Mouse (Mus musculus): ENCODE data around the gene Arfgap2. TPM values are rescaled to one million over a fixed set of nuclear protein-coding genes. Genes with fewer than 3 reads are reported as not detected.

Gene Arfgap2
- total and polyA plus RNA-seq, 3 experiments, result 55.1 to 77.6 (median 57.0) TPM

GRCm38 (mm10) chr2:91223614-91224013 lies 41.2 kb upstream of the Arfgap2 start:
- dilution Hi-C loops (cut with MboI; ENCODE audit: extremely low pct_ligation_motif_present, extremely low pct_unique_long_range_greater_than_20kb, low sequenced_read_pairs) (no loop called here), in situ Hi-C loops (cut with MboI; ENCODE audit: low pct_ligation_motif_present, low pct_unique_long_range_greater_than_20kb, low sequenced_read_pairs) (no loop called here)
- TF ChIP-seq RAD21 (IDR thresholded peaks at IDR 0.05; ENCODE audit: low read depth, low read length), result peak; percentile 7; the same call in 1 of the 2 replicates
- TF ChIP-seq CTCF (conservative IDR thresholded peaks at IDR 0.05 in 1 of 2, IDR thresholded peaks at IDR 0.05 in 1 of 2; ENCODE audit: low read depth in 2 of 2, low read length in 2 of 2), result peak in 1 of 2 experiments; percentile 14; a peak in 1 of 4 replicates
- TF ChIP-seq MYC (IDR thresholded peaks at IDR 0.05; ENCODE audit: low read depth, low read length), result no peak

GRCm38 (mm10) chr2:91229735-91230134 lies 35.0 kb upstream of the Arfgap2 start:
- no peak for DNase-seq (ENCODE audit: extremely low read depth)
- H3K79me2 ChIP-seq (replicated peaks; ENCODE audit: control insufficient read depth, extremely low read depth, insufficient read depth, poor library complexity, severe bottlenecking), result no peaks in the 10 kb centered on the region; the same call in 1 of the 2 replicates
- H3K4me1 ChIP-seq (ENCODE audit: control insufficient read depth in 1 of 2, insufficient read depth in 2 of 2), result no peaks in the 10 kb centered on the region
- H3K27ac ChIP-seq (ENCODE audit: insufficient read depth, low read depth), result no peak overlapping the region
- H3K9ac ChIP-seq (ENCODE audit: insufficient read depth, low read depth), result no peak overlapping the region
- H3K4me3 ChIP-seq (replicated peaks in 1 of 3; ENCODE audit: low read depth in 2 of 3, low read length in 2 of 3, poor library complexity in 1 of 3), result no peak overlapping the region
- dilution Hi-C loops (cut with MboI; ENCODE audit: extremely low pct_ligation_motif_present, extremely low pct_unique_long_range_greater_than_20kb, low sequenced_read_pairs), result no loop called here
- H3K36me3 ChIP-seq (replicated peaks in 1 of 2; ENCODE audit: control insufficient read depth in 1 of 2, insufficient read depth in 1 of 2, low read length in 1 of 2), result peaks cover 15 to 40% of the 10 kb centered on the region in 2 experiments
- no peak overlapping the region for H3K4me2 ChIP-seq (ENCODE audit: insufficient read depth, low read depth, poor library complexity, severe bottlenecking)
- in situ Hi-C loops (cut with MboI; ENCODE audit: low pct_ligation_motif_present, low pct_unique_long_range_greater_than_20kb, low sequenced_read_pairs), result no loop called here
- H3K27me3 ChIP-seq (replicated peaks), result no peaks in the 10 kb centered on the region
- TF ChIP-seq RAD21 (IDR thresholded peaks at IDR 0.05; ENCODE audit: low read depth, low read length), result no peak
- TF ChIP-seq MEF2A (IDR thresholded peaks at IDR 0.05; ENCODE audit: borderline replicate concordance, low read depth, low read length), result no peak
- no peak for TF ChIP-seq USF1 (IDR thresholded peaks at IDR 0.05; ENCODE audit: low read depth, low read length)
- TF ChIP-seq TCF12 (IDR thresholded peaks at IDR 0.05; ENCODE audit: low read depth, low read length), result no peak
- TF ChIP-seq ETS1 (conservative IDR thresholded peaks at IDR 0.05; ENCODE audit: low read depth, low read length), result no peak
- no peak for TF ChIP-seq SIN3A (IDR thresholded peaks at IDR 0.05; ENCODE audit: low read length)
- no peak for TF ChIP-seq POLR2AphosphoS2 (IDR thresholded peaks at IDR 0.05; ENCODE audit: low read depth, low read length)
- TF ChIP-seq MAZ (IDR thresholded peaks at IDR 0.05; ENCODE audit: low read depth, low read length), result no peak
- TF ChIP-seq CHD1 (IDR thresholded peaks at IDR 0.05; ENCODE audit: low read depth, low read length), result no peak
- no peaks in the 10 kb centered on the region for H3K9me3 ChIP-seq (replicated peaks; ENCODE audit: low read length)

More at GRCm38 (mm10) chr2:91223614-91224013, 41.2 kb upstream of the Arfgap2 start:
- Histone ChIP-seq H3K9me3 (replicated peaks; ENCODE audit: low read length) (no peaks in the 10 kb centered on the region), H3K4me3 (replicated peaks in 1 of 3; ENCODE audit: low read depth in 2 of 3, low read length in 2 of 3, poor library complexity in 1 of 3) (no peak overlapping the region), H3K79me2 (replicated peaks; ENCODE audit: control insufficient read depth, extremely low read depth, insufficient read depth, poor library complexity, severe bottlenecking) (no peaks in the 10 kb centered on the region), H3K4me1 (ENCODE audit: control insufficient read depth in 1 of 2, insufficient read depth in 2 of 2) (no peaks in the 10 kb centered on the region), H3K27ac (ENCODE audit: insufficient read depth, low read depth) (no peak overlapping the region), H3K9ac (ENCODE audit: insufficient read depth, low read depth) (no peak overlapping the region), H3K4me2 (ENCODE audit: insufficient read depth, low read depth, poor library complexity, severe bottlenecking) (no peak overlapping the region), H3K36me3 (replicated peaks in 1 of 2; ENCODE audit: control insufficient read depth in 1 of 2, insufficient read depth in 1 of 2, low read length in 1 of 2) (peaks cover 0 to 24% of the 10 kb centered on the region in 2 experiments), H3K27me3 (replicated peaks) (no peaks in the 10 kb centered on the region)
- DNase-seq (ENCODE audit: extremely low read depth), result no peak

Data from CH12.LX (cell line).